Mouse (Mus musculus) hindbrain, embryonic 13.5 days (tissue): Measurements from ENCODE around the gene B3galt4. TPM values are rescaled to one million over a fixed set of nuclear protein-coding genes. Genes with fewer than 3 reads are reported as not detected.

Experiments used
- ATAC-seq: fragments of 200-750 bp; cut with Nextera tagmentation; 2 replicates; pipeline ENCODE4 v1.8.0; 2017; ENCODE audit warnings: moderate TSS enrichment; ENCODE audit not compliant: low FRiP score
- H3K27ac ChIP-seq: fragments of 300-500 bp; sonication (generic); 2 replicates; pipeline ENCODE4 v1.5.1; 2015; ENCODE audit warnings: inconsistent platforms, mild to moderate bottlenecking, moderate library complexity
- H3K27me3 ChIP-seq: fragments of 300-500 bp; sonication (generic); 2 replicates; pipeline ENCODE4 v1.6.1; 2015; ENCODE audit warnings: mild to moderate bottlenecking, inconsistent platforms
- H3K36me3 ChIP-seq: fragments of 300-500 bp; sonication (generic); 2 replicates; pipeline ENCODE4 v1.6.1; 2015; ENCODE audit warnings: mild to moderate bottlenecking, inconsistent platforms
- H3K4me1 ChIP-seq: fragments of 300-500 bp; sonication (generic); replicated peaks from 2 replicates; pipeline ENCODE4 v1.6.1; 2015; ENCODE audit warnings: inconsistent platforms
- H3K4me2 ChIP-seq: fragments of 300-500 bp; sonication (generic); 2 replicates; pipeline ENCODE4 v1.6.1; 2015; ENCODE audit warnings: inconsistent platforms, mild to moderate bottlenecking, moderate library complexity
- H3K4me3 ChIP-seq: fragments of 300-500 bp; sonication (generic); 2 replicates; pipeline ENCODE4 v1.5.1; 2015; ENCODE audit warnings: mild to moderate bottlenecking, inconsistent platforms
- H3K9ac ChIP-seq: fragments of 300-500 bp; sonication (generic); 2 replicates; pipeline ENCODE4 v1.6.1; 2015; ENCODE audit warnings: mild to moderate bottlenecking, inconsistent platforms
- H3K9me3 ChIP-seq: fragments of 300-500 bp; sonication (generic); 2 replicates; pipeline ENCODE4 v1.6.1; 2016; ENCODE audit warnings: inconsistent platforms
- WGBS: fragments of 180-500 bp; shearing (Covaris S2); methylation state at CpG from one replicate; pipeline ENCODE4 v1.1.7; 2015; 5-methylcytosine and 5-hydroxymethylcytosine counted together
- polyA plus RNA-seq: library from polyadenylated mRNA; unstranded; fragments of >200 nt; fragmentation: Nextera tagmentation; extraction: Ambion mirVana; gene quantifications from 2 replicates; pipeline ENCODE4 v1.2.1, GENCODE M21; 2015

The B3galt4 gene
- polyA plus RNA-seq, 1 experiment from 2014 or later, result 12.2 TPM

GRCm38 (mm10) chr17:33980181-33981035 is 29.1 kb upstream of the B3galt4 start:
- Histone ChIP-seq H3K36me3 (no peaks in the 10 kb centered on the region), H3K27ac (peak overlapping the region; percentile 69), H3K9me3 (no peaks in the 10 kb centered on the region), H3K27me3 (peaks cover 52% of the 10 kb centered on the region), H3K9ac (0 out of 2 replicates have a peak overlapping the region, but pooled peaks have one; percentile 43), H3K4me2 (peak overlapping the region; percentile 58; the same call in 1 of the 2 replicates), H3K4me1 (peaks cover 28% of the 10 kb centered on the region), H3K4me3 (no peak overlapping the region)
- WGBS, result 77% methylated on average over 19 of the region's 19 CpGs
- peak; percentile 8; the same call in 1 of the 2 replicates for ATAC-seq

DNA sequence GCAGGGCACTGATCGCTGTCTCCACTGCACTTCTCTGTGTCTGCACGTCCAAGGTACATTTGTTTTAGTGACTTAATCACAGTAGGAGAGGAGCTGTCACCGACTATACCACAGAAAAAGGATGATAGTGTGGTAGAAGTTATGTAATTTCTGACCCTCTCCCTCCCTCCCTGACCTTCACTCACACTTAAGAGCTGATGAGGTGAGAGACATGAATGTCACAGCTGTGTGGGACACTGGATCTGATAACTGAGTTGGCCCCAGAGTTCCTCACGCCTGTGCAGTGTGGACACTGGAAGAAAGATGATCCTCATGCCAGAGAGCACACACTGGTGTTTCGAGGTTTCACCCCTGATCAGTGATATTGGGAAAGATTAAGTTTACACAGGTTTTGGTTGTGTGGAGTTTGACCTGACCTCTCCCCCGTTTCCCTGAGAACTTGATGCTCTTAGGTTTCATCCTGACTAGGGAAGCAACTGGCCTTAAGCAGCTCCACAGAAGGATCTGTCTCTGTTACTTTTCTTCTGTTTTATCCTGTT is 28.3 kb upstream of the B3galt4 start:
- H3K27me3 ChIP-seq, result peaks cover 60% of the 10 kb centered on the region
- H3K36me3 ChIP-seq, result no peaks in the 10 kb centered on the region
- no peak overlapping the region for H3K9ac ChIP-seq
- no peak overlapping the region for H3K4me3 ChIP-seq
- no peak overlapping the region for H3K4me2 ChIP-seq
- H3K27ac ChIP-seq, result no peak overlapping the region
- no peak for ATAC-seq
- peaks cover 28% of the 10 kb centered on the region for H3K4me1 ChIP-seq
- 80% methylated on average over 6 of the region's 6 CpGs for WGBS
- no peaks in the 10 kb centered on the region for H3K9me3 ChIP-seq

DNA sequence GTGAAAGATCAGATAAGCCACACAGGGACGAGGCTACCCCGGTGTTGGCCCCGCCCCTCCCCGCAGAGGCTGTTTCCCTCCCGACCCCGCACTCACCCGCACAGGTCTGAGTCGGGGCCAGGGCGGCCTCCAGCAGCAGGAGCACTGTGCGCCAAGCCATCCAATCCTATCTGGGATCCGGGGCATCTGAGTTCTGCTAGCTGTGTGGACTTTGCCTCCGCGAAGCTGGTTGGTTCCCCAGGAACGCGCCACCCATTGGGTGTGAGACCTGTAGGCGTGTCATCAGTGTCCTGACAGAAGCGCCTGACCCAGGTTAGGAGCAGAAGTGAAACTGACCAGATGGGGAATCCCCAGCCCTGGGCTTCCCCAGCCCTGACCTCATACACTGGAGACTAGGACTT is 27.3 kb upstream of the B3galt4 start:
- Histone ChIP-seq H3K4me3 (peak overlapping the region; percentile 38), H3K9me3 (no peaks in the 10 kb centered on the region), H3K27me3 (peaks cover 68% of the 10 kb centered on the region), H3K9ac (peak overlapping the region; percentile 67), H3K27ac (no peak overlapping the region), H3K4me2 (peak overlapping the region; percentile 61), H3K4me1 (peaks cover 28% of the 10 kb centered on the region), H3K36me3 (no peaks in the 10 kb centered on the region)
- ATAC-seq, result no peak
- under 1% methylated on average over 17 of the region's 17 CpGs for WGBS

GRCm38 (mm10) chr17:33977861-33978557 is 26.7 kb upstream of the B3galt4 start:
- 3% methylated on average over 57 of the region's 57 CpGs for WGBS
- ATAC-seq, result no peak
- no peak overlapping the region for H3K27ac ChIP-seq
- H3K4me1 ChIP-seq, result peaks cover 28% of the 10 kb centered on the region
- peaks cover 74% of the 10 kb centered on the region for H3K27me3 ChIP-seq
- H3K36me3 ChIP-seq, result no peaks in the 10 kb centered on the region
- H3K4me3 ChIP-seq, result peak overlapping the region; percentile 38
- H3K4me2 ChIP-seq, result peak overlapping the region; percentile 61
- peak overlapping the region; percentile 67 for H3K9ac ChIP-seq
- no peaks in the 10 kb centered on the region for H3K9me3 ChIP-seq

GRCm38 (mm10) chr17:33973572-33973971 is 22.3 kb upstream of the B3galt4 start:
- Histone ChIP-seq H3K27me3 (peaks cover 76% of the 10 kb centered on the region), H3K4me1 (peaks cover 14% of the 10 kb centered on the region)
- WGBS, result 67% methylated on average over 3 of the region's 3 CpGs

DNA sequence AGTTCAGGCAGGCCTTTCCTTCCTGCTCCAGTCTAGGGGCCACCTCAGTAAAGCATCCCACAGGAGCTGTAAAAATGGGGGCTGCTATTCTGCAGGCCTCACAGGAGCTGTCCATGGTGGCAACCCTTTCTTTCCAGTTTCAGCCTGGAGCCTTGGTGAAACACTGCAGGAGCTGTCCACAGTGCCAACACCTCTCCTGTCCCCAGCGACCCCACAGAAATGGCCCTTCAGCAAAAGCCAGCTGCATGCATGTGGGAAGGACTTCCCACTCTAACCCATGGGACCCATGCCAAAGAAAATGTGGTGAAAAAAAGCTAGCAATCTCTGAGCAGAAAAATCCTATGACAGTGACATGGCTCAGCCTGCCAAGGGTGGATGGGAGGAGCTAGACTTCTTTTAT is 21.4 kb upstream of the B3galt4 start:
- no peak overlapping the region for H3K9ac ChIP-seq
- no peaks in the 10 kb centered on the region for H3K9me3 ChIP-seq
- ATAC-seq, result no peak
- peaks cover 67% of the 10 kb centered on the region for H3K27me3 ChIP-seq
- no peak overlapping the region for H3K27ac ChIP-seq
- no peak overlapping the region for H3K4me3 ChIP-seq
- no peaks in the 10 kb centered on the region for H3K36me3 ChIP-seq
- 27% methylated on average over 1 of the region's 1 CpGs for WGBS
- H3K4me2 ChIP-seq, result no peak overlapping the region
- H3K4me1 ChIP-seq, result peaks cover 5% of the 10 kb centered on the region

More at GRCm38 (mm10) chr17:33973572-33973971, 22.3 kb upstream of the B3galt4 start:
- Histone ChIP-seq H3K4me2 (no peak overlapping the region), H3K27ac (no peak overlapping the region), H3K4me3 (no peak overlapping the region), H3K9me3 (no peaks in the 10 kb centered on the region), H3K36me3 (no peaks in the 10 kb centered on the region), H3K9ac (no peak overlapping the region)
- no peak for ATAC-seq

DNA sequence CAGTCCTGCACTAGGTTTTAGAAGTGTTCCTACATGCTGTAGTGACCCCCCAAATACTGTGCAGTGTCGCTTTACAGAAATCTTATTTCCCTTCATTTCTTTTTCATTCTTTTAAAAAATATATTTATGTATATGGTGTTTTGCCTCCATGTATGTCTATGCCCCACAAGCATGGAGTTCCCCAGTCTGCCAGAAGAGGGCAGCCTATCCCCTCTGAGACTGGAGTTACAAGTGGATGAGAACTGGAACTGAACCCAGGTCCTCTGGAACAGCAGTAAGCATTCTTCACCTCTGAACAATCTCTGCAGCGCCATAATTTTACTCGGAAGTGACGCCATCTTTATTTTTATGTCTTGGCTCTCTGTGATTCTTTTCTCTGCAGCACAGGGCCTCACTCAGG is 18.1 kb upstream of the B3galt4 start:
- ATAC-seq, result no peak
- no peak overlapping the region for H3K4me2 ChIP-seq
- peaks cover 4% of the 10 kb centered on the region; the same call in 1 of the 2 replicates for H3K4me1 ChIP-seq
- H3K4me3 ChIP-seq, result no peak overlapping the region
- no peak overlapping the region for H3K27ac ChIP-seq
- peaks cover 36% of the 10 kb centered on the region; the same call in 1 of the 2 replicates for H3K27me3 ChIP-seq
- WGBS, result 78% methylated on average over 4 of the region's 4 CpGs
- H3K9ac ChIP-seq, result no peak overlapping the region
- H3K9me3 ChIP-seq, result no peaks in the 10 kb centered on the region
- peaks cover 22% of the 10 kb centered on the region for H3K36me3 ChIP-seq

- Histone ChIP-seq H3K9ac (no peak overlapping the region), H3K27ac (no peak overlapping the region), H3K4me3 (no peak overlapping the region), H3K4me1 (peaks cover 4% of the 10 kb centered on the region; the same call in 1 of the 2 replicates), H3K36me3 (peaks cover 25% of the 10 kb centered on the region), H3K9me3 (no peaks in the 10 kb centered on the region), H3K27me3 (peaks cover 32% of the 10 kb centered on the region; the same call in 1 of the 2 replicates), H3K4me2 (no peak overlapping the region)
- ATAC-seq, result peak; percentile 60
- WGBS, result 33% methylated on average over 5 of the region's 5 CpGs
Observed at GRCm38 (mm10) chr17:33968927-33969326, 17.6 kb upstream of the B3galt4 start.

DNA sequence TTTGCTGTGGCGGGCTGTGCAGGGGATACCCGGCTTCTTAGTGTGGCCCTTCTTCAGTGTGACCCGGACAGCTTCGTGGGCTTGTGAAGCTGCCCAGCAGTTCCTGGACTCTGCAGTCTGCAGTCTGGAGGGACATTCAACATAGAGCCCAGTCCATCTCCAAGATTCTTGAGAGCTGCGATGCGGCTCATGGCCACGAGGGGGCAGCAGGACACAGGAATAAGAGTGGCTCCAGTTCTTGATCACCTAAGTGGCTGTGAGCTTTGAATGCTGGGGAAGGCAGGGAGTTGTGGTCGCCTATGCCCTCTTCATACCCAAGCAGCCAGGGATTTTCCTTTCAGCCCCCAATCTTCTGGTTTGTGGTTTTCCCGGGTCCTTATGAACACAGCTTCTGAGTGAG is 17.2 kb upstream of the B3galt4 start:
- H3K27me3 ChIP-seq, result peaks cover 27% of the 10 kb centered on the region; the same call in 1 of the 2 replicates
- ATAC-seq, result peak; percentile 80
- H3K9me3 ChIP-seq, result no peaks in the 10 kb centered on the region
- no peak overlapping the region for H3K27ac ChIP-seq
- 3% methylated on average over 9 of the region's 9 CpGs for WGBS
- H3K4me1 ChIP-seq, result peaks cover 4% of the 10 kb centered on the region; the same call in 1 of the 2 replicates
- no peak overlapping the region for H3K4me3 ChIP-seq
- H3K36me3 ChIP-seq, result peaks cover 29% of the 10 kb centered on the region
- no peak overlapping the region for H3K9ac ChIP-seq
- no peak overlapping the region for H3K4me2 ChIP-seq

GRCm38 (mm10) chr17:33965846-33966550 is 14.7 kb upstream of the B3galt4 start:
- Histone ChIP-seq H3K4me2 (no peak overlapping the region), H3K9me3 (no peaks in the 10 kb centered on the region), H3K4me1 (peaks cover 4% of the 10 kb centered on the region; the same call in 1 of the 2 replicates), H3K27ac (no peak overlapping the region), H3K4me3 (no peak overlapping the region), H3K9ac (no peak overlapping the region), H3K27me3 (0 out of 2 replicates have a peak, but pooled peaks cover 7% of the 10 kb centered on the region), H3K36me3 (peaks cover 54% of the 10 kb centered on the region)
- no peak for ATAC-seq
- 90% methylated on average over 16 of the region's 16 CpGs for WGBS

- Histone ChIP-seq H3K9ac (no peak overlapping the region), H3K36me3 (peaks cover 62% of the 10 kb centered on the region), H3K4me3 (no peak overlapping the region), H3K9me3 (no peaks in the 10 kb centered on the region), H3K27me3 (no peaks in the 10 kb centered on the region), H3K4me2 (no peak overlapping the region), H3K4me1 (peaks cover 4% of the 10 kb centered on the region; the same call in 1 of the 2 replicates), H3K27ac (no peak overlapping the region)
- no peak for ATAC-seq
- WGBS, result 92% methylated on average over 17 of the region's 17 CpGs
Observed at GRCm38 (mm10) chr17:33965082-33965845, 14.0 kb upstream of the B3galt4 start.
